Mouse (Mus musculus) retina, postnatal 7 days (tissue): ENCODE measurements around the gene Ralgapa1.

ENCODE experiments used
- DNase-seq: peaks from one replicate; pipeline ENCODE4 v3.0.0-alpha.2; 2012; ENCODE audit warnings: low read depth, low spot score

Gene Ralgapa1

GRCm38 (mm10) chr12:55820661-55821314, at the start of gene Ralgapa1:
TSS of gene Ralgapa1 (minus strand) at chr12:55821167.
- peak; percentile 85 for DNase-seq

- no peak for DNase-seq
Observed at GRCm38 (mm10) chr12:55869622-55870322, 48.8 kb upstream of the Ralgapa1 start.

GRCm38 (mm10) chr12:55867738-55868137, 46.8 kb upstream of the Ralgapa1 start:
- DNase-seq: no peak

- no peak for DNase-seq
Observed at GRCm38 (mm10) chr12:55860631-55861030, 39.7 kb upstream of the Ralgapa1 start.

DNA sequence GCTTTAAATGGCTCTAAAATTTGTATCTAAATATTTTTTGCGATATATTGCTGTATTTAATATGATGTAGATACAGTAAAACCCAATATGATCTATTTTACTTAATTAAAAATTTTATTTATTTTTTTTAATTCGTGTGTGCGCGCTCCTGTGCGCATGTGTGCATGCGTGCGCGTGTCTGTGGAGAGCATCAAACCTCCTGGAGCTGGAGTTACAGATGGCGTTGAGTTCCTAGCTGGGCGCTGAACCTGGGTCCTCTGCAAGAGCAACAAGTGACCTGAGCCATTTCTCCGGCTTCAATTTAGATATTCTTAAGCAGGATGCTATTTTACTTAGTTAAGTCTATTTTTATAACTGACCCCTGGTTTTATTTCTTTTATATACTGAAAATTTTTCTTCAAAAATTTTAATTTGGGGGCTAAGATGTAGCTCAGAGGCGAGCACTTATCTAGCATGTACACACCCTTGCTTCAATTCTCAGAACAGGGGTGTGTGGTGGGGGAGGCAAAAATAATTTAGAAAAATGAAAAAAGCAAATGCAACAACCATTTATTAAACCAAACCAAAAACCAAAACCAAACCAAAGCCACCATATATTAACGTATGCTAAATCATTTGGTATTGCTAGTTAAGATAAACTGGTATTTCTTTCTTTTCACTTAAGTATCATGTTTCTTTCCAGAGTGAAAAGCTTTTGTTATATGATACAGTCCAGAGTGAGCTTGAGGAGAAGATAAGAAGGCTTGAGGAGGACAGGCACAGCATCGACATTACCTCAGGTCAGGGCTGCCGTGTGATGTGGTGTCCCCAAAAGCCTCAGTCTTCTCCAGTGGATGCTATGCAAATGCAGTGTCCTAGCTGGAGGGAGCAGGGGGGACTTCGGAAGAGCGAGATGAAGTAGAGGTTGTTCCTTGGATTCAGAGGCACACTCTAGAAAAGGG, 38.7 kb upstream of the Ralgapa1 start:
- no peak for DNase-seq

GRCm38 (mm10) chr12:55850650-55851049, 29.7 kb upstream of the Ralgapa1 start:
- DNase-seq: no peak

GRCm38 (mm10) chr12:55847851-55848250, 26.9 kb upstream of the Ralgapa1 start:
- DNase-seq: no peak

- DNase-seq: no peak
Observed at GRCm38 (mm10) chr12:55846741-55847140, 25.8 kb upstream of the Ralgapa1 start.

DNA sequence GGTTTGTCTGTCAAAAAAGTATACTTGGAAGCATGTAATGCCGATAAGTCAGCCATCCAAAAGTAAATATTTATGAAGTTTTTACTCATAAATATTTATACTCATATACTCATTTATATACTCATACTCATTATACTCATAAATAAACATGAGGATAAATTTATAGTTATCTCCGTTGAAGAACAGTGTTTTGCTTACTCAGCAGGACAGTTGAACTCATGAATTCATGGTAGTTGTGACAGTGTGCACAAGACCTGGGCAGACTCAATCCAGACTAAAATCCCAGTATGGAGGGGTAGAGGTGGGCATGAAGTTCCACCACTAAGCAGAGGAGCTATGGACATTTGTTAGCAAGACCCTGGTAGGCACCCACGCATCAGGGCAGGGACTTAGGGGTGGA, 16.5 kb upstream of the Ralgapa1 start:
- DNase-seq: no peak

- DNase-seq: peak; percentile 93
Observed at GRCm38 (mm10) chr12:55836199-55836951, 15.4 kb upstream of the Ralgapa1 start, which contains the start of gene Brms1l. TSS of gene Brms1l (plus strand) at chr12:55836324.

- no peak for DNase-seq
Observed at GRCm38 (mm10) chr12:55835857-55836198, 14.9 kb upstream of the Ralgapa1 start.

DNA sequence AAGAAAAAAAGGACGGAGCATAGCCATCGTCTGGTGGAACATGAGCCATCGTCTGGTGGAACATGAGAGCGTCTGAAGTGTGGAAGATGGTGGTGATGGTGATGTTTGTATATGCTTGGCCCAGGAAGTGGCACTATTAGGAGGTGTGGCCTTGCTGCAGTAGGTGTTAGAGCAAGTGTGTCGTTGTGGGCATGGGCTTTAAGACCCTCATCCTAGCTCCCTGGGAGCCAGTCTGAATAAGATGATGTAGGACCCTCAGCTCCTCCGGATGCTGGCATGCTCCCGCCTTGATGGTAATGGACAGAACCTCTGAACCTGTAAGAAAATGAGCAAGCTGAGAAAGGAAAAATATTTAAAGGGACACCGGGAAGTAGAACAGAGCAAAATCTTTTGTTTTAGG, 13.9 kb upstream of the Ralgapa1 start:
- DNase-seq: no peak

DNA sequence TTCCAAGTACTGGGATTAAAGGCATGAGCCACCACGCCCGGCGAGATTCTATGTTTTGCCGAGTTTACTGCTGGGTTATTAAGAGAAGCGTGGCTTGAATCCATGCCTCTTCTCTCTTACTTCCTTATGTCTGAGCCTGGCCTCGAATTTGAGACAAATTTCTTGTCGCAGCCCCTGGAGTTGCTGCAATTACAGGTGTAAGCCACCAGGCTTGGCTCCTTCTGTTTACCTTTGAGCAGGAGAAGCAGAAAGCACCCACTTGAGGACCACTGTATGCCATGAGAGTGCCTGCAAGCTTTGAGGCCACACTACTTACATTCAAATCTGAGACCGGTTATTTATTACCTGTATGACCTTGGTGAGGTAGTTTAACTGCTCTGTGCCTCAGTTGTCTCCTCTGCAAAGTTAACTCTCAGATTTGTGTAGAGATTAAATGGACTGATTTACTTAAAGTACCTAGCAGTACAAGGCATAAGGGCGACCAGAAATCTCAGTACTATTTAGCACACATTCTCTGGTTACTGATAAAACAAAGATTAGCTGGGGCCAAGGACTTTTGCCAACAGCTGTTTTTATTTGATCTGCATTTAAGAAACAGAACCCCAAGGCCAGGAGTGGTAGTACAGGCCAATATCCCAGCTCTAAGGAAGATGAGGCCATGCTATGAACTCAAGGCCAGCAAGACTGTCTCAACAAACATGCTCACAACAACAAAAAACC, 13.1 kb upstream of the Ralgapa1 start:
- no peak for DNase-seq

DNA sequence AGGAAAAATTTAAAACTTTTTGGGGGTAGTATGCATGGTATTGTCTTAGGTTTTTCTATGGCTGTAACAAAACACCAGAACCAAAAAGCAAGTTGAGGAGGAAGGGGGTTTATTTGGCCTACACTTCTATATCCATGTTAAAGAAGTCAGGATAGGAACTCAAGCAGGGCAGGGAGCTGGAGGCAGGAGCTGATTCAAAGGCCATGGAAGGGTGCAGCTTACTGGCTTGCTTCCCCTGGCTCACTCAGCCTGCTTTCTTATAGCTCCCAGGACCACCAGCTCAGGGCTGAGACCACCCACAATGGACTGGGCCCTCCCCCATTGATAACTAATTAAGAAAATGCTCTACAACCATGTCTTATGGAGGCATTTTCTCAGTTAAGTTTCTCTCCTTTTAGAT, 12.0 kb upstream of the Ralgapa1 start:
- DNase-seq: no peak

DNA sequence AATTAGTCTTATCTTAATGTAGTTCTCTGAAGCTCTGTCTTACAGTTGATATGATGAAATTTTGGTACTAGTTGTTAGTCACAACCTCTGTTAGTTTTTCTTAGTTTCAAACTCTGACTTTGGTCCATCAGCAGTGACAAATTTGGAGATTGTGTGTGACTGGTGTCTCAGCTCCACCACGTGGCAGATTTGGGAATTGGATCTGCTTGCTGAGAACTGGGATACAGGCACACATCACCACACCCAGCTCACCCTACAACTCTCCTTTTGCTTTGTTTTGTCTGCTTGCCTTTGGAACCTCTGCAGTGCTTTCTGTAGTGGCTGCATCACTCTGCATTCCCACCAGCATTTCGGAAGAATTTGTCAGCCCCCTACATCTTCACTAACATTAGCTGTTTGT, 10.1 kb upstream of the Ralgapa1 start:
- DNase-seq: peak; percentile 28

DNA sequence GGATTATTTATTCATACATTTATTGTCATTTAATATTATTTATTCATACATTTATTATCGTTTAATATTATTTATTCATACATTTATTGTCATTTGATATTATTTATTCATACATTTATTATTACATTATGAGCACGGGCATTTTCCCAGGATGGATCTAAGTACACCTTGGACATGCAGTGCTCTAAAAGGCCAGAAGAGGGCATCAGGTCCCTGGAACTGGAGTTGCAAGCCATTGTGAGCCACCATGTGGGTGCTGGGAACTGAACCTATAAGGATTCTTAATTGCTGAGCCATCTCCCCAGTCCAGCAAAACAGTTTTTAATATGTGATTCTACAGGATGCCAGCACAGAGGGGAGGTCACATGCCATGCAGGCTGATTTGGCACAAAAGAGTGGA, 4.6 kb upstream of the Ralgapa1 start:
- no peak for DNase-seq

DNA sequence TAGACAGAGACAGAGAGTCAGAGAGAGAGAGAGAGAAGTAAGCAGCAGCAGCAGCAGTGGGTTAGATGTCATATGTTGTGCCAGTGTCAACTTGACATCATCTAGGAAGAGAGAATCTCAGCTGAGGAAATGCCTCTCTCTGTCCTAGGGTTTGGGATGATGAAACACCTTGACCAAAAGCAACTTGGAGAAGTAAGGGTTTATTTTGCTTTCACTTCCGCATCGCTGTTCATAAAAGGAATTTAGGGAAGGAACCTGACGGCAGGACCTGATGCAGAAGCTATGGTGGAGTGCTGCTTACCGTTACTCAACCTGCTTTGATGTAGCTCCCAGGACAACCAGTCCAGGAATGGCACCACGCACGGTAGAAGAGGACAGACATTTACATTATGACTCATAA, 3.1 kb upstream of the Ralgapa1 start:
- no peak for DNase-seq

- DNase-seq: peak; percentile 36
Observed at GRCm38 (mm10) chr12:55820119-55820660, 777 bp downstream of the Ralgapa1 start.

DNA sequence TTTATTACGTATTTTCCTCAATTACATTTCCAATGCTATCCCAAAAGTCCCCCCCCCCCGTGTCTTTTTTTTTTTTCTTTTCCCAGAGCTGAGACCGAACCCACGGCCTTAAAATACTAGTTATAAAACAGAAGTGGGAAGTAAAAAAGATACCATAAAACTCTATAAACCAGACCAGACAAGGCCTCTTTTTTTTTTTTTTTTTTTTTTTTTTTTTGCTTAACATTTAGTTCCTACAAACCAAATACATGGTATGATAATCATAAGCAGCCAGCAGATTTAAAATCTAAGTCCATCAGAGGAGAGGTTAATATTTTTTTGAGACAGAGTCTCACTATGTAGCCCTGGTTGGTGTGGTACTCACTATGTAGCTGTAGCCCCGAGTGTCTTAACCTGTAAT, 4.5 kb downstream of the Ralgapa1 start:
- no peak for DNase-seq

DNA sequence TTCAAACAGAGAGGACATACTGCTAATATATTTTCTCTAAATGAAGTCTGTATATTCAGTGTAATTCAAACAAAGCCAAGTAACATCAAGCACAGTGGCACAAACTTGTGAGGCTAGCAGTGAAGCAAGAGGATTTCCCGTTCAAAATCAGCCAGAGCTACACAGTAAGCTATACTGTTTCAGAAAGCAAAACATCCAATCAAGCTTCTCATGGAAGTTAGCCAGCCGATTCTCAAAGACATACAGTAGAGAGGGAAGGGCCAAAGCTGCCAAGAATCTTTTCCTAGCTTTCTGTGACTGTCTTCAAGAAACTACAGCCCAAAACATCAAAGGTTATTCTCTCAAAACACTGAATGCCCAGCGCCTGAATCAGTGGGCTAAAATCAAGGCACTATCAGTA, 15.9 kb downstream of the Ralgapa1 start:
- DNase-seq: no peak

GRCm38 (mm10) chr12:55801131-55801530, 19.8 kb downstream of the Ralgapa1 start:
- DNase-seq: no peak
